Mouse (Mus musculus): ENCODE results near the gene Gm17571. TPM values are rescaled to one million over a fixed set of nuclear protein-coding genes. Genes with fewer than 3 reads are reported as not detected.

Gm17571 gene
- total RNA-seq, 4 experiments from 2014 or later, result not detected

- DNase-seq (ENCODE audit: low spot score in 2 of 2), result peak in 1 of 2 experiments; percentile 39
These were observed 11.2 kb upstream of the Gm17571 start for GRCm38 (mm10) chr9:13457774-13458173.

GRCm38 (mm10) chr9:13455231-13455630, 8.7 kb upstream of the Gm17571 start:
- DNase-seq (ENCODE audit: low spot score in 2 of 2), result no peak

DNA sequence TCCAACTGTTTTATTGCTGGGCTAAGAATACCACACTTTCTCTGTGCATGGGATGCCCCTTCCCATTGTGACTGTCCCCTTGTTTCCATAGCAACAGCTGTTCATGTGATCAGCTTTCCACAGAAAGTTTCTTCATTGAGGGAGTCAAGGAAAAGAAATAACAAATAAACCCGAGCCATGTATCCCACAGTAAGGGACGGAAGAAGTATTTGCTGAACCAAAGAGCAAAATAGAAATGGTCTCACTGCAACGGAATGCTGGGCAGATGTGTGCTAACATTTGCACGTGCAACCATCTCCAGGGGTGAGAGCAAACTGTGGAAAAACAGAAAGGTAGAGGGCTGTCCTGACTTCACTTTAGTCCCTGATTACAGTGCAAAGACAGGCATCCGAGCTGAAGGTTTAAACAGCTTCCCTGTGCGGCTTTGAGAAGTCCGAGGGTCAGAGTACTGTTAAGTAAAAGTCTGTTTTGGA, 8.1 kb upstream of the Gm17571 start:
- no peak for DNase-seq (ENCODE audit: low spot score in 2 of 2)

- DNase-seq (ENCODE audit: low spot score in 2 of 2), result no peak
These were observed 2.2 kb upstream of the Gm17571 start for GRCm38 (mm10) chr9:13448716-13449115.

DNA sequence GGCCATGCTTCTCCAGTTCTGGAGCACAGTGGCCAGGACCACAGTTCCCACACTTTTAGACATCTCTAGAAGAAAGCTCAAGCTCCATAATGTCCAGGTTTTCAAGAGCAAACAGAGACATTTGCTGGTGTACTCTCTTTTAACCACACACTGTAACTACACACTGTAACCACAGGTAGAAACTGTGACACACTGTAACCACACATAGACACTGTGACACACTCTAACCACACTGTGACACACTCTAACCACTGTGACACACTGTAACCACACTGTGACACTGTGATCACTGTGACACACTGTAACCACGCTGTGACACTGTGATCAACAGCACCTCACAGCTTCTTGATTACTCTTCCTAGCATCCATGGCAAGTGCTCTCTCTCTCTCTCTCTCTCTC, 317 bp downstream of the Gm17571 start:
- no peak for DNase-seq (ENCODE audit: low spot score in 2 of 2)

- DNase-seq (ENCODE audit: low spot score in 2 of 2), result no peak
These were observed 2.9 kb downstream of the Gm17571 start for GRCm38 (mm10) chr9:13443484-13444211.

GRCm38 (mm10) chr9:13442012-13442735, 4.4 kb downstream of the Gm17571 start:
- no peak for DNase-seq (ENCODE audit: low spot score in 2 of 2)

DNA sequence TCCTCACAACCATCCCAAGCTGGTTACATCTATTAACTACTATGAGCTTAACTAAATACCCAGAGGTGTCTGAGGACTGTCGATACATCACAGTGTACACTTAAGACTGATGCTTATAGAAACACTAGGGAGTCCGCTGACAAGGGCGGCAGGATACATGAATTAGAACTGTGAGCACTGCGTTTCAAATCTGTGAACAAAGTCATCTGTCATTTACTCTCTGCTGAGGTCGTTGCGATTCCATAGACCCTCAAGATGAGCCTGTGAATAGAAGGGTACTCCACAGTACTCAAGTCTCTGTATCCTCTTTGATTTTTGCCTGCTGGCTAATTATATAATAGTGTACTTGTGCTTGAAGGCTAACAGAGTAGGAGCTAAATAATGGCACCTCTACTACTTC, 5.6 kb downstream of the Gm17571 start:
- no peak for DNase-seq (ENCODE audit: low spot score in 2 of 2)

- DNase-seq (ENCODE audit: low spot score in 2 of 2), result no peak
These were observed 13.0 kb downstream of the Gm17571 start for GRCm38 (mm10) chr9:13433501-13434090.

DNA sequence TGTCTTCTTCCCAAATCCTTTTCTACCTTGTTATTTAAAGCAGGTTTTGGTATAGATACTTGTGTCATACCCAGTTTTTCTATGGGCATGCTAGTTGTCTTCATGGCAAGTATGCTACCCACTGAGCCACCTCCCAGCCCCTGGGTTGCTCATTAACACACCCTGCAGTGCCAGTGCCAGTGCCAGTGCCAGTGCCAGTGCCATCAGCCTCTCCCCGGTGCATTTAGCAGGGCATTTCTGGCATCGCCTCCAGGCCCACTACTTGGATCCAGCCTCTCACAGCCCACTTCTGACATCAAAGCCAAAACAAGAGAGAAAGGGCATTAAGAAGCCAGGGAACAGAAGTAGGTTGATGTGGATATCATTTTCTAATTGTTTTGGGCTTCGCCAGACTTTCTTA, 14.9 kb downstream of the Gm17571 start:
- no peak for DNase-seq (ENCODE audit: low spot score in 2 of 2)

DNA sequence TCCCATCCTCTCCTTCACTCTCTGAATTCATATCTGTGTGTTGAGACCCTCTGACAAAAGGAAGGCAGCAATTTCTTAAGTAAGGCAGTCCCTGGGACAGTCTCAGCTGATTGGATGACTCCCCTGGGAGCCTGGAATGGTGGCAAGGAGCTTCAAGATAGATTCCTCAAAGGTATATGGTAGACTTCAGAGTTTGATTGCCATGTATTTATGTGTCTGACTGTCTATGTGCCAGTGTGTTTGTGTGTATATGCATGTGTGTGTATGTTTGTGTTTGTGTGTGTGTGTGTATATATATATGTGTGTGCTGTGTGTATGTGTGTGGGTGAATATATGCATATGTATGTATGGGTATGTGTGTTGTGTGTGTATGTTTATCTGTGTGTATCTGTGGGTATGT, 15.8 kb downstream of the Gm17571 start:
- DNase-seq (ENCODE audit: low spot score in 2 of 2), result no peak

GRCm38 (mm10) chr9:13430302-13430701, 16.3 kb downstream of the Gm17571 start:
- DNase-seq (ENCODE audit: low spot score in 2 of 2), result no peak

GRCm38 (mm10) chr9:13429477-13430125, 17.0 kb downstream of the Gm17571 start:
- DNase-seq (ENCODE audit: low spot score in 2 of 2), result no peak

GRCm38 (mm10) chr9:13425031-13425940, 21.3 kb downstream of the Gm17571 start:
- peak; percentile 7 to 41 for DNase-seq (ENCODE audit: low spot score in 2 of 2)

DNA sequence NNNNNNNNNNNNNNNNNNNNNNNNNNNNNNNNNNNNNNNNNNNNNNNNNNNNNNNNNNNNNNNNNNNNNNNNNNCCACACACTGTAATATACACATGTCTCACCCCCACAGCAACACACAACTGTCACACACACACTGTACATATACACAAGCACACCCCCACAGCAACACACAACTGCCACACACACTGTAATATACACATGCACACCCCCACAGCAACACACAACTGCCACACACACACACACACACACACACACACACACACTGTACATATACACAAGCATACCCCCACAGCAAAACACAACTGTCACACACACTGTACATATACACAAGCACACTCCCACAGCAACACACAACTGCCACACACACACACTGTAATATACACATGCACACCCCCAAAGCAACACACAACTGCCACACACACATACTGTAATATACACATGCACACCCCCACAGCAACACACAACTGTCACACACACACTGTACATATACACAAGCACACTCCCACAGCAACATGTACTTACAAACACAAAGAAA, 32.3 kb downstream of the Gm17571 start:
- DNase-seq (ENCODE audit: low spot score in 2 of 2), result no peak

Other genes with a start within 250 kb of the Gm17571 start
- 1 to 10 TPM; 9.0 to 9.7 (median 9.4) TPM for gene Jrkl, start 200.9 kb downstream of the Gm17571 start, total RNA-seq (2022)
- gene Ccdc82, start 199.8 kb downstream of the Gm17571 start, total RNA-seq (2022), result 10 to 100 TPM; 18.7 to 22.0 (median 19.7) TPM
- 1 to 10 TPM; 8.4 to 9.7 (median 8.8) TPM for gene Maml2, start 148.8 kb downstream of the Gm17571 start, total RNA-seq (2022)